Mouse (Mus musculus): ENCODE data around the gene Frmd5.
A peak's percentile ranks its signal among the peaks of the same experiment; 100 is the strongest.

The Frmd5 gene

GRCm38 (mm10) chr2:121761281-121761795 lies 45.5 kb downstream of the Frmd5 start:
- DNase-seq (ENCODE audit: low spot score), result no peak

GRCm38 (mm10) chr2:121760646-121761045 lies 46.2 kb downstream of the Frmd5 start:
- DNase-seq (ENCODE audit: low spot score), result no peak

- DNase-seq (ENCODE audit: low spot score), result no peak
These were observed 48.6 kb downstream of the Frmd5 start for GRCm38 (mm10) chr2:121758258-121758657.

- DNase-seq (ENCODE audit: low spot score), result no peak
These were observed 50.6 kb downstream of the Frmd5 start for GRCm38 (mm10) chr2:121756336-121756735.

- DNase-seq (ENCODE audit: low spot score), result peak; percentile 58
These were observed 51.8 kb downstream of the Frmd5 start for GRCm38 (mm10) chr2:121755056-121755455.

GRCm38 (mm10) chr2:121750121-121750520 lies 56.8 kb downstream of the Frmd5 start:
- DNase-seq (ENCODE audit: low spot score), result no peak

- DNase-seq (ENCODE audit: low spot score), result no peak
These were observed 65.7 kb downstream of the Frmd5 start for GRCm38 (mm10) chr2:121741151-121741550.

- DNase-seq (ENCODE audit: low spot score), result no peak
These were observed 67.5 kb downstream of the Frmd5 start for GRCm38 (mm10) chr2:121739410-121739809.

GRCm38 (mm10) chr2:121733426-121733825 lies 73.5 kb downstream of the Frmd5 start:
- peak; percentile 16 for DNase-seq (ENCODE audit: low spot score)

- no peak for DNase-seq (ENCODE audit: low spot score)
These were observed 76.4 kb downstream of the Frmd5 start for GRCm38 (mm10) chr2:121730486-121730885.

- DNase-seq (ENCODE audit: low spot score), result no peak
These were observed 77.8 kb downstream of the Frmd5 start for GRCm38 (mm10) chr2:121728907-121729575.

- DNase-seq (ENCODE audit: low spot score), result no peak
These were observed 82.0 kb downstream of the Frmd5 start for GRCm38 (mm10) chr2:121724866-121725265.

- DNase-seq (ENCODE audit: low spot score), result no peak
These were observed 83.1 kb downstream of the Frmd5 start for GRCm38 (mm10) chr2:121723796-121724195.

- no peak for DNase-seq (ENCODE audit: low spot score)
These were observed 87.9 kb downstream of the Frmd5 start for GRCm38 (mm10) chr2:121719000-121719399.

GRCm38 (mm10) chr2:121717133-121717532 lies 89.8 kb downstream of the Frmd5 start:
- DNase-seq (ENCODE audit: low spot score), result peak; percentile 15

GRCm38 (mm10) chr2:121713567-121713966 lies 93.3 kb downstream of the Frmd5 start:
- DNase-seq (ENCODE audit: low spot score), result no peak

- peak; percentile 19 for DNase-seq (ENCODE audit: low spot score)
These were observed 95.0 kb downstream of the Frmd5 start for GRCm38 (mm10) chr2:121711748-121712384.

- no peak for DNase-seq (ENCODE audit: low spot score)
These were observed 97.8 kb downstream of the Frmd5 start for GRCm38 (mm10) chr2:121709096-121709495.

GRCm38 (mm10) chr2:121707461-121707860 lies 99.4 kb downstream of the Frmd5 start:
- DNase-seq (ENCODE audit: low spot score), result no peak

GRCm38 (mm10) chr2:121705756-121706155 lies 101.1 kb downstream of the Frmd5 start:
- no peak for DNase-seq (ENCODE audit: low spot score)

GRCm38 (mm10) chr2:121699331-121699730 lies 107.6 kb downstream of the Frmd5 start:
- no peak for DNase-seq (ENCODE audit: low spot score)

- peak; percentile 21 for DNase-seq (ENCODE audit: low spot score)
These were observed 111.5 kb downstream of the Frmd5 start for GRCm38 (mm10) chr2:121695436-121695835.

GRCm38 (mm10) chr2:121688107-121688506 lies 118.8 kb downstream of the Frmd5 start:
- DNase-seq (ENCODE audit: low spot score), result no peak

- no peak for DNase-seq (ENCODE audit: low spot score)
These were observed 123.3 kb downstream of the Frmd5 start for GRCm38 (mm10) chr2:121683606-121684005.

All from embryo, embryonic 10.5 days (tissue).